Mouse (Mus musculus) stomach, embryonic 15.5 days (tissue): ENCODE measurements around the gene Polr2e. TPM values are rescaled to one million over a fixed set of nuclear protein-coding genes. Genes with fewer than 3 reads are reported as not detected.

ENCODE experiments used
- ATAC-seq: fragments of 200-750 bp; cut with Nextera tagmentation; 2 replicates; pipeline ENCODE4 v1.8.0; 2017; ENCODE audit warnings: low read depth, moderate number of reproducible peaks, moderate TSS enrichment; ENCODE audit not compliant: insufficient read depth, low FRiP score
- H3K27ac ChIP-seq: fragments of 300-500 bp; sonication (generic); 2 replicates; pipeline ENCODE4 v1.5.1; 2015; ENCODE audit warnings: mild to moderate bottlenecking, inconsistent platforms
- H3K27me3 ChIP-seq: fragments of 300-500 bp; sonication (generic); replicated peaks from 2 replicates; pipeline ENCODE4 v1.6.1; 2015; ENCODE audit warnings: inconsistent platforms
- H3K36me3 ChIP-seq: fragments of 300-500 bp; sonication (generic); 2 replicates; pipeline ENCODE4 v1.6.1; 2015; ENCODE audit warnings: inconsistent platforms
- H3K4me1 ChIP-seq: fragments of 300-500 bp; sonication (generic); 2 replicates; pipeline ENCODE4 v1.6.1; 2015; ENCODE audit warnings: inconsistent platforms
- H3K4me2 ChIP-seq: fragments of 300-500 bp; sonication (generic); 2 replicates; pipeline ENCODE4 v1.6.1; 2015; ENCODE audit warnings: mild to moderate bottlenecking, inconsistent platforms
- H3K4me3 ChIP-seq: fragments of 300-500 bp; sonication (generic); replicated peaks from 2 replicates; pipeline ENCODE4 v1.5.1; 2015; ENCODE audit warnings: inconsistent platforms
- H3K9ac ChIP-seq: fragments of 300-500 bp; sonication (generic); 2 replicates; pipeline ENCODE4 v1.6.1; 2015; ENCODE audit warnings: inconsistent platforms
- H3K9me3 ChIP-seq: fragments of 300-500 bp; sonication (generic); 2 replicates; pipeline ENCODE4 v1.6.1; 2016; ENCODE audit warnings: inconsistent platforms
- WGBS: fragments of 180-500 bp; shearing (Covaris S2); methylation state at CpG from one replicate; pipeline ENCODE4 v1.1.7; 2015; 5-methylcytosine and 5-hydroxymethylcytosine counted together
- polyA plus RNA-seq: library from polyadenylated mRNA; unstranded; fragments of >200 nt; fragmentation: Nextera tagmentation; extraction: Ambion mirVana; gene quantifications from 2 replicates; pipeline ENCODE4 v1.2.1, GENCODE M21; 2015

Polr2e gene
- polyA plus RNA-seq, 1 experiment from 2014 or later = 188 TPM

GRCm38 (mm10) chr10:80011740-80012139 is 27.9 kb downstream of the Polr2e start:
- H3K4me2 ChIP-seq = no peak overlapping the region
- 89% methylated on average over 6 of the region's 6 CpGs for WGBS
- H3K27me3 ChIP-seq = peaks cover 24% of the 10 kb centered on the region
- H3K4me1 ChIP-seq = peaks cover 5% of the 10 kb centered on the region; the same call in 1 of the 2 replicates
- H3K27ac ChIP-seq = no peak overlapping the region
- no peak overlapping the region for H3K4me3 ChIP-seq
- no peaks in the 10 kb centered on the region for H3K9me3 ChIP-seq
- peaks cover 9% of the 10 kb centered on the region; the same call in 1 of the 2 replicates for H3K36me3 ChIP-seq
- no peak for ATAC-seq
- H3K9ac ChIP-seq = no peak overlapping the region

DNA sequence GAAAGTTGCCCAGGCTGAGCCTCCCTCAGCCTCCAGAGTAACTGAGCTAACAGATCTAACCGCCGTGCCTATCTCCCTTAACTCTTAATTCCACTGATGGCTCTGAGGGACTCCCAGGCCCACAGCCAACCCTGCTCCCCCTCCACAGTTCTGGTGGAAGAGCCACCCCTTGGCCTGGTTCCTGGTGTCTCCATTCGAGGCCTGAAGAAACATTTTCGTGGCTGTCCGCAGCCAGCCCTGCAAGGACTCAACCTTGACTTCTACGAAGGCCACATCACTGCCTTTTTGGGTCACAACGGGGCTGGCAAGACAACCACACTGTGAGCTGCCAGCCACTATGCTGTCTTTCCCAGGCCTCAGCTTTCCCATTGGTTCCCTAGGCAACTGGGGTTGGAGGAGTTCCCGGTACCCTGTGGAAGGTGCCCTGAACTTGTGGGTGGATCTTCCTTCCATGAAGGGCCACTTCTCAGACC is 35.3 kb downstream of the Polr2e start:
- Histone ChIP-seq H3K36me3 (0 out of 2 replicates have a peak, but pooled peaks cover 3% of the 10 kb centered on the region), H3K27me3 (no peaks in the 10 kb centered on the region), H3K4me2 (no peak overlapping the region), H3K9ac (no peak overlapping the region), H3K4me3 (no peak overlapping the region), H3K9me3 (no peaks in the 10 kb centered on the region), H3K27ac (no peak overlapping the region), H3K4me1 (0 out of 2 replicates have a peak, but pooled peaks cover 13% of the 10 kb centered on the region)
- WGBS = 79% methylated on average over 8 of the region's 8 CpGs
- no peak for ATAC-seq

DNA sequence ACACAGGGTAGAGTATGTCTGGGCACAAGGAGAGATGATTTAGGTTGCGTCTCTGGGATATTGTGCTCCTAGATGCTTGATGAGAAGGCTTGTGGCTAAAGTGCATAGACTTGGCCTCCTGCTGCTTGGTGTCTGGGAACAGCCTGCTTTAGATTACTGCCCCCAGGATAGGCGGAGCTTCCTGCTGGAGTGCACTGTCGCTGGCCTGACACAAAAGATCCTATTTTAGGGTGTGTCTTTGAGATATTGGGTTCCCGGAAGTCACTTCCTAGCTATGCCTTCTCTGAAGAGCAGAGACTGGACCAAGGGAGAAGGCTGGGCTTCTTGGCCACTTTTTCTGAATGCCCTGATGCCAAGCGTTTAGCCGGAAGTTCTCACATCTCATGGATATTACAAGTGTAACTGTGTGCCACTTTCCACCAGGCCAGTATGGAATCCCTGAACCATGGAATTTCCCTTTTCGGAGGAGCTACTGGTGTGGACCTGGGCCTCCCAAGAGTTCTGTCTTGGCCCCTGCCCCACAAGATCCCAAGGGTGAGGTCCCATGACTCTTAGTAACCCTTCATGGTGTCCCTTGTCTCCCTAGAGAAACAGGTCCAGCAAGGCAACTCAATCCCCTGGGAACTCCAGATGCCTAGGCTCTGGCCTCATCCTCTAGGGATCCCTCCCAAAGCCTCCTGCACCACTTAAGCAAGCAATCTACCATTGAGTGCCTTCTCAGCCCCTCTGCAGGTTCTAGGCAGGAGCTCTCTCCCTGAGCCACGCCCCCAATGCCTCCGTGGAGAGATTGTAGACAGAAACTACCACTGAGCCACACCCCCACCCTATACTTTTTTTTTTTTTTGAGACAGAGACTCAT is 36.0 kb downstream of the Polr2e start:
- no peak overlapping the region for H3K4me2 ChIP-seq
- WGBS = 68% methylated on average over 9 of the region's 9 CpGs
- no peaks in the 10 kb centered on the region for H3K9me3 ChIP-seq
- H3K27me3 ChIP-seq = no peaks in the 10 kb centered on the region
- 0 out of 2 replicates have a peak, but pooled peaks cover 13% of the 10 kb centered on the region for H3K4me1 ChIP-seq
- H3K36me3 ChIP-seq = no peaks in the 10 kb centered on the region
- H3K9ac ChIP-seq = no peak overlapping the region
- 0 out of 2 replicates have a peak, but pooled peaks have one; percentile 17 for ATAC-seq
- H3K27ac ChIP-seq = no peak overlapping the region
- H3K4me3 ChIP-seq = no peak overlapping the region

DNA sequence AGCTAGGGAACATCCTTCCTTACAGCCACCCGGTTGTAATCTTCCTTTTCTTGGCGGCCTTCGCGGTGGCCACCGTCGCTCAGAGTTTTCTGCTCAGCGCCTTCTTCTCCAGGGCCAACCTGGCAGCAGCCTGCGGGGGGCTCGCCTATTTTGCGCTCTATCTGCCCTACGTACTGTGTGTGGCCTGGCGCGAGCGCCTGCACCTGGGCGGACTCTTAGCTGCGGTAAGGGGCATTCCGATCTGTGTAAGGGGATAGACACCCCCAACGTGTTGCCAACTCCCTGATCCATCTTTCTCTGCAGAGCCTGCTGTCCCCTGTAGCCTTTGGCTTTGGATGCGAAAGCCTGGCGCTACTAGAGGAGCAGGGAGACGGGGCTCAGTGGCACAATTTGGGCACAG is 36.8 kb downstream of the Polr2e start:
- no peak for ATAC-seq
- no peaks in the 10 kb centered on the region for H3K36me3 ChIP-seq
- no peaks in the 10 kb centered on the region for H3K27me3 ChIP-seq
- no peak overlapping the region for H3K4me2 ChIP-seq
- H3K9me3 ChIP-seq = no peaks in the 10 kb centered on the region
- no peak overlapping the region for H3K27ac ChIP-seq
- no peak overlapping the region for H3K4me3 ChIP-seq
- H3K4me1 ChIP-seq = peaks cover 16% of the 10 kb centered on the region; the same call in 1 of the 2 replicates
- WGBS = 33% methylated on average over 21 of the region's 21 CpGs
- H3K9ac ChIP-seq = no peak overlapping the region

DNA sequence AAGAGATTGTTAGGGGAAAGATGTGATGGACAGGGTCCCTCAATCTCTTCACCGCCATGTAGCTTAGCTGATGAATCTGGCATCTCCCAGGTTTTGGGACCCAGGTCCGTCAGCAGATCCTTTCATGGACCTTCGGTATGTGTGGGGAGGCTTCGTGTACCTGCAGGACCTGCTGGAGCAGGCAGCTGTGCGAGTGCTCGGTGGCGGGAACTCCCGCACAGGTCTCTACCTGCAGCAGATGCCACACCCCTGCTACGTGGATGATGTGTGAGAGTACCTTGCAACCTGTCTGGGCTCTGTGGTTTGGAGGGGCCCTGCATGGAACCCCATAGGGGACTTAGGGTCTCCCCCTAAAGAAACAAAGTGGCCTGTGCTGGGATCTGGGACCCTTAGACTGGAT is 37.6 kb downstream of the Polr2e start:
- Histone ChIP-seq H3K9ac (no peak overlapping the region), H3K27ac (no peak overlapping the region), H3K4me2 (no peak overlapping the region), H3K27me3 (no peaks in the 10 kb centered on the region), H3K4me3 (no peak overlapping the region), H3K4me1 (peaks cover 20% of the 10 kb centered on the region; the same call in 1 of the 2 replicates), H3K9me3 (no peaks in the 10 kb centered on the region), H3K36me3 (no peaks in the 10 kb centered on the region)
- 72% methylated on average over 9 of the region's 9 CpGs for WGBS
- no peak for ATAC-seq

DNA sequence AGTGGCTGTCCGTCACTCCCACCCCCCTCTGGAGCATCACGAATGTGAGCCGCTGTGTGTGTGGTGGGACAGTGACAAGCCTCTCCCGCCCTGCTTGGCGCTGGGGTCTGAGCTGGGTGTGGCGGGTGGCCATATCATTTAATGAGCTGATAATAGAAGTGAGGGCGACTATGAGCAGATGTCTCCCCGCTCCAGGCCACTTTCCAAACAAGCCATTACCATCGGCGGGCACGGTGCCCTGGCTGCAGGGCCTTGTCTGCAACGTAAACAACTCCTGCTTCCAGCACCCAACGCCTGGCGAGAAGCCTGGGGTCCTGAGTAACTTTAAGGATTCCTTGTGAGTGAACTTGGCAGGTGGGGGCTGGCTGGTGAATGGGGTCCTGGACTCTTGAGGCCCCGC is 41.8 kb downstream of the Polr2e start:
- ATAC-seq = no peak; the same call in 1 of the 2 replicates
- whole genome bisulfite sequencing = 15% methylated on average over 15 of the region's 15 CpGs
- H3K9ac ChIP-seq = no peak overlapping the region

DNA sequence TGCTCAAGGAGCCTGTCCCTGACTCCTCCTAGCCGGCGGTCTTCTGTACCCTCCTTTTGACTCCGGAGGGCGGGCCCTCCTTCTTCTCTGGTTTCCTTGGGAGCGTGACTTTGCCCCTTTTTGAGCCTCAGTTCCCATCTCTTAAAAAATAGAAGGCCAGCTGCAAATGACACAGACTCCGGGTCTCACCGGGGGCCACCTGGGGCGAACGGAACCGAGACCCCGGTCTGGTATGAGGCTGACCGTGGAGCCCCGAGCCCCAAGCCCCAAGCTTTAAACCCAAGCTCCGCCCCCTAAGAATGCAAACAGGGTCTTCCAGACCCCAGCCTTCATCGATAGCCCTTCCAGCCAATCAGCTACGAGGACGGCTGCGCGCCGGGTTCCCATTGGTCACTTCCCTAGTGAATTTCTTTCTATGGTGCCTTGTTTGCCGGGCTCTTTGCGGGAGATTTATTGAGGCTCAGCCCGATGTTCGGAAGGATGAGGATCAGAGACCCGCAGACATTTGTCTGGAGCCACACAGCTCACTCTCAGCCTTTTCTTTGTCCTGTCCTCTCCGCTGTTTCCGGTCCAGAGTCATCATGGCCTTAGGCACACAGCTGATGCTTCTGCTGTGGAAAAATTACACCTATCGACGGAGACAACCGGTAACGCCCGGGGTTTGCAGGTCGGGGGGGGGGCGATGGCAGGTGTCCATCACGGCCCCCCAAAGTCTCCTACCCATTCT is 42.4 kb downstream of the Polr2e start:
- Histone ChIP-seq H3K27ac (peak overlapping the region; percentile 76), H3K27me3 (no peaks in the 10 kb centered on the region), H3K4me1 (peaks cover 9% of the 10 kb centered on the region; the same call in 1 of the 2 replicates), H3K9ac (0 out of 2 replicates have a peak overlapping the region, but pooled peaks have one; percentile 34), H3K9me3 (no peaks in the 10 kb centered on the region), H3K4me2 (peak overlapping the region; percentile 79), H3K36me3 (peaks cover 22% of the 10 kb centered on the region), H3K4me3 (peak overlapping the region; percentile 58)
- ATAC-seq = peak; percentile 55
- WGBS = under 1% methylated on average over 35 of the region's 35 CpGs

More for the DNA sequence above, 41.8 kb downstream of the Polr2e start:
- no peaks in the 10 kb centered on the region for H3K9me3 ChIP-seq
- peak overlapping the region; percentile 58 for H3K4me3 ChIP-seq
- H3K36me3 ChIP-seq = peaks cover 18% of the 10 kb centered on the region
- H3K4me2 ChIP-seq = peak overlapping the region; percentile 79
- H3K27me3 ChIP-seq = no peaks in the 10 kb centered on the region
- peaks cover 11% of the 10 kb centered on the region; the same call in 1 of the 2 replicates for H3K4me1 ChIP-seq
- no peak overlapping the region for H3K27ac ChIP-seq

DNA sequence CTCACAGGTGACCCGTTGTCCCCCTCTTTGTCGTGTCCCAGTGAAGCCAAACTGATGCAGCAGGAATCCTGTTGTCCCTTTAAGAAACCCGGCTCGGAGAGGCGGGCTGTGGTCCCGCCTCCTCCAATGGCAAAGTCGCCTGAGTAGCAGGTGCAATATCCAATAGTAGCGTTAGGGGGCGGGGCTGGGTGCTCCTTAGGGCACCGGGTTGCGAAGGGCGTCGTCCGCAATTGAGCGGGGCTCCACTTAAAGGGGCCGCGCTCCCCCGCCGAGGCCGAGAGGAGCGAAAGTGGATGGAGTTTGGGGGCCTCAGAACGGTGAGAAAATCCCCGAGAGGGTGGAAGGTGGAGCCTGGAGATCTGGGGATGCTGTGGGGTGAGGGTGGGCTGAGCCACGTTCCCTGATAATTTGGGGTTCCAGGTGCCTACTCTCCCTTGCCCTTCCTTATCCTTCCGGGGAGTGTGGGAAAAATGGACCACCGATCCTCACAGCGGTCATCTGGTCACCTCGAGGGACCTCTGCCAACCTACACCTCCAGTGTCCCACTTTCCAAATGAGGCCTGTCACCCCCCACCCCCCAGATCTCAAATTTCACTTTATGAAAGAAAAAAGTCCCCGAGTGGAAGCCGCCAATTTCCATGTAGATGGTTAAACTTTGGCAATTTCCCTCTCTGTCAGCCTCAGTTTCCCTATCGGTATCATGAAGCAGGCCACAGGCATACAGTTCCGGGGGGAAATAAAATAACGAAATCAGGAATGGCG is 43.1 kb downstream of the Polr2e start, which contains the start of gene Abca7:
Gene Abca7 (plus strand): TSS at position 223 of the 762 bp plus-strand sequence.
- H3K27ac ChIP-seq = peak within 1 kb of the TSS; percentile 76
- H3K9ac ChIP-seq = peak within 1 kb of the TSS; percentile 34; the same call in 1 of the 2 replicates
- peaks cover 30% of the 10 kb centered on the region for H3K36me3 ChIP-seq
- peak within 1 kb of the TSS; percentile 79 for H3K4me2 ChIP-seq
- WGBS = under 1% methylated on average over 34 of the region's 34 CpGs
- peak within 1 kb of the TSS; percentile 58 for H3K4me3 ChIP-seq
- H3K4me1 ChIP-seq = peaks cover 11% of the 10 kb centered on the region; the same call in 1 of the 2 replicates
- peak; percentile 88 for ATAC-seq
- H3K27me3 ChIP-seq = no peaks in the 10 kb centered on the region
- no peaks in the 10 kb centered on the region for H3K9me3 ChIP-seq

GRCm38 (mm10) chr10:79995636-79996035 is 44.0 kb downstream of the Polr2e start:
- WGBS = 81% methylated on average over 1 of the region's 1 CpGs
- H3K4me2 ChIP-seq = peak overlapping the region; percentile 79; the same call in 1 of the 2 replicates

GRCm38 (mm10) chr10:79994397-79995115 is 45.0 kb downstream of the Polr2e start:
- Histone ChIP-seq H3K9me3 (no peaks in the 10 kb centered on the region), H3K27me3 (no peaks in the 10 kb centered on the region), H3K36me3 (peaks cover 37% of the 10 kb centered on the region), H3K4me2 (no peak overlapping the region), H3K4me1 (peaks cover 16% of the 10 kb centered on the region), H3K27ac (peak overlapping the region; percentile 46), H3K4me3 (no peak overlapping the region), H3K9ac (no peak overlapping the region)
- no peak for ATAC-seq
- 84% methylated on average over 16 of the region's 16 CpGs for WGBS

More at GRCm38 (mm10) chr10:79995636-79996035, 44.0 kb downstream of the Polr2e start:
- Histone ChIP-seq H3K4me1 (peaks cover 11% of the 10 kb centered on the region; the same call in 1 of the 2 replicates), H3K4me3 (no peak overlapping the region), H3K9ac (no peak overlapping the region), H3K9me3 (no peaks in the 10 kb centered on the region), H3K36me3 (peaks cover 37% of the 10 kb centered on the region), H3K27me3 (no peaks in the 10 kb centered on the region), H3K27ac (no peak overlapping the region; the same call in 1 of the 2 replicates)
- ATAC-seq = no peak
